Mouse (Mus musculus) adrenal gland, postnatal 25 days (tissue): ENCODE data around the gene Gm5799. TPM values are rescaled to one million over a fixed set of nuclear protein-coding genes. Genes with fewer than 3 reads are reported as not detected.
"Not testable (repeated sequence)": the region's sequence is repeated elsewhere in the genome, so short reads cannot be mapped to it uniquely, and the experiment has no call there.

ENCODE experiments used
- DNase-seq: peaks from one replicate; pipeline ENCODE4 v3.0.0; 2021; ENCODE audit warnings: mixed read lengths
- long read RNA-seq: library from polyadenylated mRNA; stranded (forward); transcript quantifications from one replicate; pipeline ENCODE4 v2.0.0, GENCODE M21; 2021
- total RNA-seq: library from RNA; stranded (reverse); gene quantifications from 2 replicates; pipeline ENCODE4 v1.2.3, GENCODE M21; 2021

The Gm5799 gene
- not detected in 2 replicates for total RNA-seq
- long read RNA-seq, result 0 reads

DNA sequence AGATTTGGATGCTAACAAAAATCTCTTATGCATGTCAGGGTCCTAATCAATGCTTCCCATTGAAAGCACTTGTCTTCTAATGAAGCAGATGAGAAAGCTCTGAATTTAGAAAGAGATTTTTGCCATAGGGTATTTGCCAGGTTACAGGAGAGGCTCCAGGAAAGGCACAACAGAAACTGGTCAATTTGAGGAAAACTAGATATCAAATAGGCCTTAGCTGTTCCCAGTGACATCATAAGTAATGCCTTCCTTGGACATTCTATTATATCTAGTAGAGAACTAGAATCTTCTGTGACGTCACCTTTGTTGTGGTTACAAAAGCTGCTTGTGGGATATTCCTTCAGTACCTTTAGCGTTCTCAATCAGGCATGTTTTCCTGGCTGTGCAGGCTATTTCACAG is at the start of gene Gm5799:
TSS of gene Gm5799 (plus strand) at position 301 of the 400 bp plus-strand sequence.
- not testable (repeated sequence) for DNase-seq

- not testable (repeated sequence) for DNase-seq
Observed at GRCm38 (mm10) chr14:43531052-43532010, 12.0 kb upstream of the Gm5799 start.

DNA sequence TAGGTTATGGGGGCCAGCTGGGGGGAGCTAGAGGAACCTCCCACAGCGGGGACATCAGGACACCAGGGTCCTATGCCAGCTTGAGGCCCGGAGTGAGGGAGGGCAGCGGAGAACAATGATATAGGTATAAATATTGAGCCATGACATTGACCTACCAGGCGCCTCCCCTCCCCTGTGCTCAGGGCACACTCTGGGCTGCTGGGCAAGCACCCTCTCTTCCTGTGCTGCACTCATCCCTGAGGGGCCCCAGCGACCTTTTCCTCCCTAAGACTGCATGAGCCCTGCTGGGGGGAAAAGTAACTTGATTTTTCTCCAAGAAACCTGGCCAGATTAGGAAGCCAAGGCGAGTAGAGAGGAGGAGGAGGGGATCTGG is 11.4 kb upstream of the Gm5799 start:
- not testable (repeated sequence) for DNase-seq

GRCm38 (mm10) chr14:43532387-43532786 is 11.0 kb upstream of the Gm5799 start:
- not testable (repeated sequence) for DNase-seq

DNA sequence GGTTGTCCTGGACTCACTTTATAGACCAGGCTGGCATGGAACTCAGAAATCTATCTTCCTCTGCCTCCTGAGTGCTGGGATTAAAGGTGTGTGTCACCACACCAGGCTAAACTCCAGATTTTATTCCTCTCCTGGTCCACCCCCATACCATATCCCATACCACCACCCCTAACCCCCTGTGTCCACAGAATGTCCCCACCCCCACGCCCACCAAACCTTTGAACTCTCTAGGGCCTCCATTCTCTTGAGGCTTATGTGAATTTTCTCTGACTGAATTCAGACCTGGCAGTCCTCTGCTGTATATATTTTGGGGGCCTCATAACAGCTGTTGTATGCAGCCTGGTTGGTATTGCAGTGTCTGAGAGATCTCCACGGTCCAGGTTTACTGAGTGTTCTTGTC is 5.2 kb upstream of the Gm5799 start:
- peak; percentile 9 for DNase-seq

DNA sequence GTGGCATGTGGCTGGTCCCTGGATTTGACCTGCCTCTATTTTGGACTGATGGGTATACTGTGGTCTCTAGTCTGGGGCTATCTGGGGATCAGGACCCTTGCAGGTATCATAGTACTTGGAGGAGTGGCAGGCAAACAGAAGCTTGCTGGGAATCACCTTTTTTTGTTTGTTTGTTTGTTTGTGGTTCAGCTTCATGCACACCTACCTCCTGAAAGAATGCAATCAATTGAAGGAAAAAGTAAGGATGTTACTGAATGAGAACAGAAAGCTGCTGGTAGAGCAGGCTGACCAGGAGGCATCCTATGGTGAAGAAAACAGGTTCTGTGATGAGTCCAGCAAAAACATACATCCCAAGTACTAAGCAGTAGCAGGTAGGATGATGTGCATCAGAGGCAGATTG is 2.9 kb downstream of the Gm5799 start:
- not testable (repeated sequence) for DNase-seq

- DNase-seq, result not testable (repeated sequence)
Observed at GRCm38 (mm10) chr14:43552271-43552670, 8.9 kb downstream of the Gm5799 start.

GRCm38 (mm10) chr14:43577969-43578368 is 34.6 kb downstream of the Gm5799 start:
- DNase-seq, result not testable (repeated sequence)

DNA sequence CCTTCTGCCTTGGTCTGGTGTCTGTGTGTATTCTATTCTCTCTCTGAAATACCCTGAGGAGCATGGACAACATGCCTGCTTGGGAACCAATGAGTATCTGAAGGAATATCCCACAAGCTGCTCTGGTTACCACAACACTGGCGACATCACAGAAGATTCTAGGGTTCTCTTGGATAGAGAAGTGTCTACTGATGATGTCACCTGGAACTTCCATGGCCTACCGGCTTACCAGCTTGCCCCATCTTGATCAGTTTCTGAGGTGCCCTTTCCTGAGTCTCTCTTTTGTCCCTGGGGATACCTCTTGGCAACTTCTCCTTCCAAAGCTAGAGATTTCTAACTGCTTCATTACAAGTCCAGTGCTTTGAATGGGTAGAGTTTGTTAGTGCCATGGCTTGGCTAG is 35.7 kb downstream of the Gm5799 start, which contains the start of gene Gm17654:
TSS of gene Gm17654 (minus strand) at position 101 of the 400 bp plus-strand sequence.
- not testable (repeated sequence) for DNase-seq

Other genes with a start within 250 kb of the Gm5799 start
- not detected in 2 replicates for gene Gm8127, start 249.7 kb upstream of the Gm5799 start, total RNA-seq
- not detected in 2 replicates for gene 1700001F09Rik, start 195.8 kb upstream of the Gm5799 start, total RNA-seq
- not detected in 2 replicates for gene Gm8138, start 127.2 kb upstream of the Gm5799 start, total RNA-seq
- gene Gm17654, start 35.6 kb downstream of the Gm5799 start, total RNA-seq, result not detected in 2 replicates
- not detected in 2 replicates for gene Gm10375, start 64.4 kb downstream of the Gm5799 start, total RNA-seq
- not detected in 2 replicates for gene Gm8165, start 133.6 kb downstream of the Gm5799 start, total RNA-seq
- gene Gm7324, start 154.3 kb downstream of the Gm5799 start, total RNA-seq, result 1.00 and 1.5 TPM in 2 replicates
- gene Gm16506, start 183.9 kb downstream of the Gm5799 start, total RNA-seq, result not detected in 2 replicates
- gene Gm6526, start 204.3 kb downstream of the Gm5799 start, total RNA-seq, result not detected in 2 replicates
- not detected in 2 replicates for gene Gm8180, start 241.2 kb downstream of the Gm5799 start, total RNA-seq